Mouse (Mus musculus): Measurements from ENCODE around the gene Nccrp1.

GRCm38 (mm10) chr7:28595751-28596435, 48.8 kb upstream of the Nccrp1 start:
- no peak for TF ChIP-seq TAL1 (IDR thresholded peaks at IDR 0.05; ENCODE audit: low read length)
- no peak for TF ChIP-seq GATA1 (IDR thresholded peaks at IDR 0.05; ENCODE audit: low read length)

All from erythroblast, embryonic 14.5 days (primary cell).